Mouse (Mus musculus) layer of hippocampus, adult 2 months (tissue): ENCODE data around the gene Patl1. TPM values are rescaled to one million over a fixed set of nuclear protein-coding genes. Genes with fewer than 3 reads are reported as not detected.
A peak's percentile ranks its signal among the peaks of the same experiment; 100 is the strongest.

Experiments
- DNase-seq, 2 experiments: peaks; one replicate each; pipeline ENCODE4 v3.0.0; 2022; ENCODE audit warnings: low spot score in 2 of 2
- H3K27ac ChIP-seq: fragments of 200-600 bp; 2 replicates; pipeline ENCODE4 v1.8.1; 2022
- H3K4me3 ChIP-seq: fragments of 200-600 bp; 2 replicates; pipeline ENCODE4 v1.8.1; 2022; ENCODE audit warnings: mild to moderate bottlenecking
- CTCF ChIP-seq: fragments of 200-600 bp; conservative IDR thresholded peaks from 2 replicates; pipeline ENCODE4 v1.8.1; 2022; ENCODE audit warnings: antibody characterized with exemption, mild to moderate bottlenecking, moderate library complexity
- total RNA-seq, 2 experiments: library from RNA; stranded (reverse); gene quantifications; 2 replicates each; pipeline ENCODE4 v1.2.3; 2021

Patl1 gene
- total RNA-seq, 2 experiments from 2014 or later, result 19.7 to 21.1 TPM

DNA sequence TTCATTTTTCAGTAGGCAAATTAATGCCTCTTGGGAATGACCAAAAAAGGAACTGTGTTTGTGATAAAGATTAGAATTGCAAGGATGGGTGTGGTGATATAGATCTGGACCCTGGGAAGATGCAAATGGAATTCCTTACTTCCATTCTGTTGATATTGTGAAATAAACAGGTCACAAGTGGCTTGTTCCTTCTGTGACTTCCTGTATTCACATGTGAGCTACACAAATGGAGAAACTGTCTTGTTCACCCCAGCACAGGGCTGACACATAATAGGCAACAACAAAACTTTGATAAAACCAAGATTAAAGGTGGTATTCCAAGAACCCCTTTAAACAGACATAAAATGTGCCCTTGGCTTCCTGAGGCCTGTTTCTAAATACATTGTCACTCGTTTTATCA lies 37.7 kb downstream of the Patl1 start:
- no peak for TF ChIP-seq CTCF
- no peak for DNase-seq
- Histone ChIP-seq H3K27ac (no peak overlapping the region), H3K4me3 (no peak overlapping the region)

GRCm38 (mm10) chr19:11950747-11951146 lies 38.5 kb downstream of the Patl1 start:
- no peak overlapping the region for H3K27ac ChIP-seq
- H3K4me3 ChIP-seq, result no peak overlapping the region
- TF ChIP-seq CTCF, result no peak

DNA sequence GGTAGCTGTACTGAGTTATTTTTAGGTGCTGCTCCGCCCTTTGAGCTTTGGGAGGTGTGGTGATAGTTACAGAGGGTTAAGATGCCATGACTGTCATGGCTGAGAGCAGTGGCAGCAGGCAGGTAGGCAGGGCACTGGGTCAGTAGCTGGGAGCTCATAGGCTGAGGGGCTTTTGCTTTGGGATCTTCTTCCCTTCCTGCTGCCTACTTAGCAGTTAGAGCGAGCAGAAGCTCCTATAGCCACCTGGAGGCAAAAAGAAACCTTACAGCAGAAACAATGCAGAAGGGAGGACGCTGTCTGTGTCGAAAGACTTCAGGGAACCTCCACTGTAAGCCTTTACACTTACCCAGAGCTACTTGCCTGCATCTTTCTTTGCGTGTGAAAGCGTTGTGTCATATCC lies 42.0 kb downstream of the Patl1 start:
- no peak for DNase-seq
- H3K27ac ChIP-seq, result no peak overlapping the region
- no peak for TF ChIP-seq CTCF
- no peak overlapping the region for H3K4me3 ChIP-seq

More at GRCm38 (mm10) chr19:11950747-11951146, 38.5 kb downstream of the Patl1 start:
- DNase-seq, result no peak

DNA sequence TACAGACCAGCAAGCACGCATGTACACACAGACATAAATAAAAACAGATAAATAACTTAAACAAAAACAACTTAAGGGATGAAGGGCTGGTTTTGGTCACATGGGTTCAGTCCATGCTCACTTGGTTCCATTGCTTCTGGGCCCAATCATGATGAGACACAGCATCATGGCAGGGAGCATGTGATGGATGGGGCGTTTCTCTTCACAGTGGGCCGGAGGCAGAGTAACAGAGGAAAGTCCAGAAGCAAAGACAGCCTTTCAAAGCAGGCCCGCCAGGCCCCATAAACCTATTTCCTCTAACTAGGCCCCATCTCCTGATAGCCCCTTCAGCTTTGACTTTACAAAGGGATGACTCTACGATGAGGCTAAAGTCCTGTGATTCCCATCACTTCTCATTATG lies 44.4 kb downstream of the Patl1 start:
- TF ChIP-seq CTCF, result no peak
- H3K27ac ChIP-seq, result no peak overlapping the region

GRCm38 (mm10) chr19:11957396-11957795 lies 45.2 kb downstream of the Patl1 start:
- H3K27ac ChIP-seq, result no peak overlapping the region
- DNase-seq, result no peak
- no peak for TF ChIP-seq CTCF
- H3K4me3 ChIP-seq, result no peak overlapping the region

More for the DNA sequence above, 44.4 kb downstream of the Patl1 start:
- H3K4me3 ChIP-seq, result no peak overlapping the region
- DNase-seq, result no peak

GRCm38 (mm10) chr19:11957846-11958245 lies 45.6 kb downstream of the Patl1 start:
- no peak overlapping the region for H3K27ac ChIP-seq
- DNase-seq, result no peak
- TF ChIP-seq CTCF, result no peak
- H3K4me3 ChIP-seq, result no peak overlapping the region

- Histone ChIP-seq H3K4me3 (peak overlapping the region; percentile 58; the same call in 1 of the 2 replicates), H3K27ac (peak overlapping the region; percentile 88)
- peak; percentile 43; the same call in 1 of the 2 replicates for TF ChIP-seq CTCF
- no peak for DNase-seq
Observed at GRCm38 (mm10) chr19:11964266-11964665, 52.1 kb downstream of the Patl1 start.

- Histone ChIP-seq H3K27ac (peak within 1 kb of the TSS; percentile 89), H3K4me3 (peak within 1 kb of the TSS; percentile 91)
- TF ChIP-seq CTCF, result no peak
- peak; percentile 98 to 100 for DNase-seq
Observed at GRCm38 (mm10) chr19:11965023-11965942, 53.1 kb downstream of the Patl1 start, which contains the start of gene Osbp. Gene Osbp (plus strand): TSS chr19:11965941.

GRCm38 (mm10) chr19:11966201-11966636 lies 54.0 kb downstream of the Patl1 start:
- peak; percentile 33 to 54 for DNase-seq
- H3K27ac ChIP-seq, result peak overlapping the region; percentile 89
- TF ChIP-seq CTCF, result no peak
- peak overlapping the region; percentile 91 for H3K4me3 ChIP-seq

DNA sequence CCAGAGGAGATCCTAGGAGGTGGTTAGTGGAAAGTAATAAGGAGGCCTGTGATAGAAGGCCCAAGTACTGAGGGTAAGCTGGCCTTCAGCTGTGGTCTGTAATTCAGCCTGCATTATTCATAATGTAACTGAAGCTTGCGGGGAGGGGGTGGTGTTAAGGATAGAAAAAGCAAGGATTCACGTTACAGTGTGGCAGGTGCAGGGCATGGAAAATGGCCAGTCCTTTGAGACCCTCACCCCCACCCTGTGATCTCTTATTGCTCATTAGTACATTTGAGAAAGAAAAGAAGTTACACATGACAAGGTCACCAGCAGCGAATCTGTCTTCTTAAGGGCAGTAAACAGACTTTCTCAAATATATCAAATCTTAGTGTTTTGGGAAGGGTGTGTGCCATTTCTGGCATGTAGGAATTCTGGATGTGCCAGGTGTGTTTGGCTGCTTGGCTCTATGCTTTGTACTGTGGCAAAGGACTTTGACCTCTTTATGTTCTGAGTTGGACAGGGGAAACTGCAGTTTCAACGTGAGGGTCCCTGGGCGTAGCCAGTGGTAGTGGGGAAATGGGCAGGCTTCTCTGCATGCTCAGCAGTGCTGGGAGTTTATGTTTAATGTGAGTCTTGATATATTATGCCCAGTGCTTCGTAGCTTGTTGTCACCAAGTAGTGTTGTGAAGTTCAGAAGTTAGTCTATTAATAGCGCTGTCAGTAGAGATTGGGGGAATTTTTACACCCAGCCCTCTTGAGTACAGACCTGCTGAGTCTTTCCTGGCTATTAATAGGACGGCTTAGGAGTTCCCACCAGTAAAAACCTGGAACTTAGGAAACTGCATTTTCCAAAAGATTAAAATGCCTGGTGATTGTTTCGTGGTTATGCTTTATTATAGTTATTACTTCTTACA lies 57.2 kb downstream of the Patl1 start:
- no peak for TF ChIP-seq CTCF
- Histone ChIP-seq H3K27ac (peak overlapping the region; percentile 28; the same call in 1 of the 2 replicates), H3K4me3 (no peak overlapping the region)
- DNase-seq, result no peak

DNA sequence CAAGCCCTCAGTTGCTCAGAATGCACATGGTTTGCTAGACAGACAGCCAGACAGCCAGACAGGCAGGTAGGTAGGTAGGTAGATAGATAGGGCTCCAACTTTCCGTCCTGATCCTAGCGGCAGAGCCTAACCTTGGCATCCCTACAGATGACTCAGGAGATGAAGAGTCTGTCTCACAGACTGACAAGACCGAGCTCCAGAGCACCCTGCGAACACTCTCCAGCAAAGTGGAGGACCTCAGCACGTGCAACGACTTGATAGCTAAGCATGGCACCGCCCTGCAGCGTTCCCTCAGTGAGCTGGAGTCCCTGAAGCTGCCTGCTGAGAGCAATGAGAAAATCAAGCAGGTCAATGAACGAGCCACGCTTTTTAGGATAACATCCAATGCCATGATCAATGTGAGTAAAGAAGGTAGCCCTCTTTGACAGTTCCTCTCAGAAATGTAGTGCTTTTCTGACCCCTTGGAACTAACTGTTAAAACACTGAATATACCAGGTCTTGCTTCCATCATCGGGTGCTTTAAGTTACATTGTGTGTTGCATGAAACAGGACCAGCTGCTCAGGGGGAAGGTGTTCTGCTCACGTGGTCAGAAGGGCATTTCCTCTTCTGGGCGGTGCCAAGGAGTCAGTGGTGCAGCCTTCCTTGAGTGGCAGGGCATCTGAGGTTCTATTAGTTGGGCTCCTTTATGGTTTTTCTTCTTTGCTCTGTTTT lies 61.5 kb downstream of the Patl1 start:
- TF ChIP-seq CTCF, result no peak
- H3K27ac ChIP-seq, result no peak overlapping the region
- H3K4me3 ChIP-seq, result no peak overlapping the region
- no peak for DNase-seq

GRCm38 (mm10) chr19:11974223-11974540 lies 62.0 kb downstream of the Patl1 start:
- no peak for DNase-seq
- Histone ChIP-seq H3K4me3 (no peak overlapping the region), H3K27ac (no peak overlapping the region)
- no peak for TF ChIP-seq CTCF

- no peak overlapping the region for H3K27ac ChIP-seq
- no peak overlapping the region for H3K4me3 ChIP-seq
- no peak for DNase-seq
- no peak for TF ChIP-seq CTCF
Observed at GRCm38 (mm10) chr19:11975683-11976082, 63.5 kb downstream of the Patl1 start.
